Mouse (Mus musculus) embryonic facial prominence, embryonic 11.5 days (tissue): ENCODE results near the gene Mllt6. TPM values are rescaled to one million over a fixed set of nuclear protein-coding genes. Genes with fewer than 3 reads are reported as not detected.

Source experiments
- ATAC-seq: fragments of 200-750 bp; cut with Nextera tagmentation; replicated peaks from 2 replicates; pipeline ENCODE4 v1.8.0; 2017; ENCODE audit warnings: low read depth; ENCODE audit not compliant: insufficient number of reproducible peaks, low FRiP score, low TSS enrichment
- DNase-seq: peaks from one replicate; pipeline ENCODE4 v3.0.0-alpha.2; 2015; ENCODE audit warnings: low spot score
- H3K27ac ChIP-seq: fragments of 300-500 bp; sonication (generic); replicated peaks from 2 replicates; pipeline ENCODE4 v1.5.1; 2014; ENCODE audit warnings: mild to moderate bottlenecking, low read depth, low read length, control low read depth
- H3K27me3 ChIP-seq: fragments of 300-500 bp; sonication (generic); 2 replicates; pipeline ENCODE4 v1.6.1; 2014; ENCODE audit warnings: mild to moderate bottlenecking, low read length, moderate library complexity, mixed read lengths; ENCODE audit not compliant: control insufficient read depth, insufficient read depth
- H3K36me3 ChIP-seq: fragments of 300-500 bp; sonication (generic); replicated peaks from 2 replicates; pipeline ENCODE4 v1.6.1; 2014; ENCODE audit warnings: low read depth, mild to moderate bottlenecking, low read length, moderate library complexity, mixed read lengths; ENCODE audit not compliant: control insufficient read depth, insufficient read depth
- H3K4me1 ChIP-seq: fragments of 300-500 bp; sonication (generic); 2 replicates; pipeline ENCODE4 v1.6.1; 2014; ENCODE audit warnings: low read length, mixed read lengths; ENCODE audit not compliant: control insufficient read depth, insufficient read depth
- H3K4me2 ChIP-seq: fragments of 300-500 bp; sonication (generic); 2 replicates; pipeline ENCODE4 v1.6.1; 2014; ENCODE audit warnings: low read depth, mild to moderate bottlenecking, control low read depth, low read length, moderate library complexity
- H3K4me3 ChIP-seq: fragments of 300-500 bp; sonication (generic); 2 replicates; pipeline ENCODE4 v1.5.1; 2014; ENCODE audit warnings: low read depth, low read length, control low read depth
- H3K9ac ChIP-seq: fragments of 300-500 bp; sonication (generic); replicated peaks from 2 replicates; pipeline ENCODE4 v1.6.1; 2014; ENCODE audit warnings: mild to moderate bottlenecking, control low read depth, low read length
- H3K9me3 ChIP-seq: fragments of 300-500 bp; sonication (generic); replicated peaks from 2 replicates; pipeline ENCODE4 v1.6.1; 2016; ENCODE audit warnings: mild to moderate bottlenecking, low read length, inconsistent platforms, mixed read lengths; ENCODE audit not compliant: control insufficient read depth
- WGBS: fragments of 180-500 bp; shearing (Covaris S2); extraction: QIAGEN DNeasy Blood & Tissue Kit; methylation state at CpG from one replicate; pipeline ENCODE4 v1.1.7; 2014; 5-methylcytosine and 5-hydroxymethylcytosine counted together
- polyA plus RNA-seq: library from polyadenylated mRNA; unstranded; fragments of >200 nt; fragmentation: Nextera tagmentation; extraction: Ambion mirVana; gene quantifications from 2 replicates; pipeline ENCODE4 v1.2.1, GENCODE M21; 2014

Mllt6 gene
- polyA plus RNA-seq, 1 experiment from 2014 or later, result 3.7 TPM

- DNase-seq (peak; percentile 49), ATAC-seq (no peak)
- Histone ChIP-seq H3K36me3 (no peaks in the 10 kb centered on the region), H3K27ac (no peak overlapping the region), H3K4me3 (peak overlapping the region; percentile 69; the same call in 1 of the 2 replicates), H3K9ac (no peak overlapping the region), H3K27me3 (peaks cover 40% of the 10 kb centered on the region), H3K4me1 (peaks cover 19% of the 10 kb centered on the region), H3K4me2 (peak overlapping the region; percentile 83), H3K9me3 (no peaks in the 10 kb centered on the region)
- 3% methylated on average over 10 of the region's 10 CpGs for WGBS
Measured at GRCm38 (mm10) chr11:97626850-97627249, 36.4 kb upstream of the Mllt6 start.

GRCm38 (mm10) chr11:97627556-97628302 is 35.5 kb upstream of the Mllt6 start:
- WGBS, result under 1% methylated on average over 30 of the region's 30 CpGs

GRCm38 (mm10) chr11:97628303-97628567 is 35.0 kb upstream of the Mllt6 start:
- DNase-seq, result no peak
- H3K27ac ChIP-seq, result no peak overlapping the region
- peaks cover 40% of the 10 kb centered on the region for H3K27me3 ChIP-seq

More at GRCm38 (mm10) chr11:97627556-97628302, 35.5 kb upstream of the Mllt6 start:
- no peaks in the 10 kb centered on the region for H3K36me3 ChIP-seq
- H3K9ac ChIP-seq, result peak overlapping the region; percentile 82
- no peak for DNase-seq
- peak overlapping the region; percentile 83 for H3K4me2 ChIP-seq
- peaks cover 40% of the 10 kb centered on the region for H3K27me3 ChIP-seq
- no peaks in the 10 kb centered on the region for H3K9me3 ChIP-seq
- H3K27ac ChIP-seq, result no peak overlapping the region
- no peak for ATAC-seq
- H3K4me3 ChIP-seq, result peak overlapping the region; percentile 69
- H3K4me1 ChIP-seq, result peaks cover 19% of the 10 kb centered on the region

GRCm38 (mm10) chr11:97628568-97629518 is 34.4 kb upstream of the Mllt6 start:
- Histone ChIP-seq H3K4me1 (peaks cover 19% of the 10 kb centered on the region), H3K36me3 (no peaks in the 10 kb centered on the region), H3K4me3 (peak overlapping the region; percentile 69), H3K27me3 (peaks cover 40% of the 10 kb centered on the region), H3K9ac (peak overlapping the region; percentile 82), H3K4me2 (peak overlapping the region; percentile 83), H3K27ac (no peak overlapping the region), H3K9me3 (no peaks in the 10 kb centered on the region)
- under 1% methylated on average over 92 of the region's 106 CpGs for WGBS
- ATAC-seq (peak; percentile 36), DNase-seq (peak; percentile 52)

More at GRCm38 (mm10) chr11:97628303-97628567, 35.0 kb upstream of the Mllt6 start:
- ATAC-seq, result no peak
- 0% methylated on average over 28 of the region's 28 CpGs for WGBS
- peaks cover 19% of the 10 kb centered on the region for H3K4me1 ChIP-seq
- peak overlapping the region; percentile 82 for H3K9ac ChIP-seq
- H3K4me3 ChIP-seq, result peak overlapping the region; percentile 69
- peak overlapping the region; percentile 83 for H3K4me2 ChIP-seq
- no peaks in the 10 kb centered on the region for H3K36me3 ChIP-seq
- no peaks in the 10 kb centered on the region for H3K9me3 ChIP-seq

DNA sequence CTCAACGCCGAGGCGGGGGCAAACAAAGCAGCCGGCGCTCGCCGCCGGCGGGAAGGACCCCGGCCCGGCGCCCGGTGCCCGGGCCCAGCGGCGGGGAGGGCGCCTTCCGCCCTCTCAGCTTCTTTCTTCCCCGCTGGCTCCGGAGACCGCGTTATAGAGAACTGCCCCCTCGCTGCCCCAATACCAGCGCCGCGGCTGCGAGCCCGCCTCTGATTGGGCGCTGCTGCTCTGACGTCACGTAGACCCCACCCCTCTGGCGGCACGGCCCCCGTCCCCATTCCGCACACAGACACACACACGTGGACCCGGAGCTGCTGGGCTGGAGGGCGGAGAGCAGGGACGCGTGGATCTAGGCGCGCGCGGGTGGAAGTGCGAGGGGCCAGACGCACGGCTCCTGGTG is 33.6 kb upstream of the Mllt6 start, which contains the start of gene Epop:
Gene Epop, minus strand, starts transcription at position 127 of the 400 bp plus-strand sequence.
- H3K27me3 ChIP-seq, result peaks cover 40% of the 10 kb centered on the region
- peaks cover 19% of the 10 kb centered on the region for H3K4me1 ChIP-seq
- H3K9ac ChIP-seq, result peak within 1 kb of the TSS; percentile 82
- H3K9me3 ChIP-seq, result no peaks in the 10 kb centered on the region
- H3K36me3 ChIP-seq, result no peaks in the 10 kb centered on the region
- no peak within 1 kb of the TSS for H3K27ac ChIP-seq
- peak within 1 kb of the TSS; percentile 83 for H3K4me2 ChIP-seq
- WGBS, result under 1% methylated on average over 39 of the region's 47 CpGs
- H3K4me3 ChIP-seq, result peak within 1 kb of the TSS; percentile 69
- DNase-seq (peak; percentile 94), ATAC-seq (peak; percentile 81)

- Histone ChIP-seq H3K4me2 (no peak overlapping the region), H3K4me1 (peaks cover 19% of the 10 kb centered on the region), H3K27ac (no peak overlapping the region), H3K9me3 (no peaks in the 10 kb centered on the region), H3K4me3 (no peak overlapping the region), H3K36me3 (no peaks in the 10 kb centered on the region), H3K27me3 (peaks cover 38% of the 10 kb centered on the region), H3K9ac (no peak overlapping the region)
- 15% methylated on average over 2 of the region's 2 CpGs for WGBS
- DNase-seq (no peak), ATAC-seq (no peak)
Measured at GRCm38 (mm10) chr11:97631046-97631445, 32.2 kb upstream of the Mllt6 start.

- H3K36me3 ChIP-seq, result no peaks in the 10 kb centered on the region
- DNase-seq, result no peak
- WGBS, result 12% methylated on average over 5 of the region's 5 CpGs
- H3K9me3 ChIP-seq, result no peaks in the 10 kb centered on the region
- no peak overlapping the region for H3K4me2 ChIP-seq
- H3K9ac ChIP-seq, result no peak overlapping the region
- no peak overlapping the region for H3K4me3 ChIP-seq
- H3K27me3 ChIP-seq, result peaks cover 38% of the 10 kb centered on the region
- H3K27ac ChIP-seq, result no peak overlapping the region
- H3K4me1 ChIP-seq, result peaks cover 17% of the 10 kb centered on the region
- no peak for ATAC-seq
Measured at GRCm38 (mm10) chr11:97631500-97631899, 31.7 kb upstream of the Mllt6 start.
